Mouse (Mus musculus) spleen, adult 2 months (tissue): Measurements from ENCODE around the gene Morf4l1. TPM values are rescaled to one million over a fixed set of nuclear protein-coding genes. Genes with fewer than 3 reads are reported as not detected.
"Not testable (repeated sequence)": the region's sequence is repeated elsewhere in the genome, so short reads cannot be mapped to it uniquely, and the experiment has no call there.

ENCODE experiments used
- DNase-seq, 2 experiments: peaks; one replicate each; pipeline versions ENCODE4 v3.0.0 to v3.0.0-alpha.2; 2012 to 2021; ENCODE audit warnings: low spot score in 2 of 2, low read depth in 1 of 2
- H3K27ac ChIP-seq: fragments of 200-500 bp; 2 replicates; pipeline ENCODE4 v1.5.1; 2012; ENCODE audit warnings: low read length, inconsistent platforms; ENCODE audit not compliant: insufficient read depth
- H3K27me3 ChIP-seq: fragments of 200-500 bp; 2 replicates; pipeline ENCODE4 v1.6.1; 2012; ENCODE audit warnings: mild to moderate bottlenecking, moderate library complexity, low read length, inconsistent platforms; ENCODE audit not compliant: control insufficient read depth, insufficient read depth
- H3K36me3 ChIP-seq: fragments of 200-500 bp; 2 replicates; pipeline ENCODE4 v1.6.1; 2012; ENCODE audit warnings: mild to moderate bottlenecking, low read length, inconsistent platforms; ENCODE audit not compliant: control insufficient read depth, insufficient read depth
- H3K4me1 ChIP-seq: fragments of 200-500 bp; 2 replicates; pipeline ENCODE4 v1.6.1; 2011; ENCODE audit warnings: inconsistent platforms; ENCODE audit not compliant: control insufficient read depth, insufficient read depth, insufficient read length
- H3K4me3 ChIP-seq: fragments of 200-500 bp; 2 replicates; pipeline ENCODE4 v1.5.1; 2011; ENCODE audit warnings: mild to moderate bottlenecking, inconsistent platforms; ENCODE audit not compliant: insufficient read depth, insufficient read length; ENCODE audit errors: extremely low read depth
- CTCF ChIP-seq: fragments of 200-500 bp; IDR thresholded peaks from 2 replicates; pipeline ENCODE4 v1.5.1; 2011; ENCODE audit warnings: mild to moderate bottlenecking, inconsistent platforms; ENCODE audit not compliant: insufficient read depth, insufficient read length, insufficient replicate concordance; ENCODE audit errors: extremely low read depth
- POLR2A ChIP-seq: fragments of 200-500 bp; IDR thresholded peaks from 2 replicates; pipeline ENCODE4 v1.6.1; 2011; ENCODE audit warnings: low read depth, low read length, inconsistent platforms
- WGBS: fragments of 180-500 bp; shearing (Covaris S2); methylation state at CpG from one replicate; pipeline ENCODE4 v1.1.7; 2018; 5-methylcytosine and 5-hydroxymethylcytosine counted together
- polyA plus RNA-seq: library from polyadenylated mRNA; depleted of rRNA; stranded (reverse); fragments of >200 nt; gene quantifications from 2 replicates; pipeline ENCODE4 v1.2.3, GENCODE M21; 2012

The Morf4l1 gene
- polyA plus RNA-seq, 1 experiment = 46.2 TPM

DNA sequence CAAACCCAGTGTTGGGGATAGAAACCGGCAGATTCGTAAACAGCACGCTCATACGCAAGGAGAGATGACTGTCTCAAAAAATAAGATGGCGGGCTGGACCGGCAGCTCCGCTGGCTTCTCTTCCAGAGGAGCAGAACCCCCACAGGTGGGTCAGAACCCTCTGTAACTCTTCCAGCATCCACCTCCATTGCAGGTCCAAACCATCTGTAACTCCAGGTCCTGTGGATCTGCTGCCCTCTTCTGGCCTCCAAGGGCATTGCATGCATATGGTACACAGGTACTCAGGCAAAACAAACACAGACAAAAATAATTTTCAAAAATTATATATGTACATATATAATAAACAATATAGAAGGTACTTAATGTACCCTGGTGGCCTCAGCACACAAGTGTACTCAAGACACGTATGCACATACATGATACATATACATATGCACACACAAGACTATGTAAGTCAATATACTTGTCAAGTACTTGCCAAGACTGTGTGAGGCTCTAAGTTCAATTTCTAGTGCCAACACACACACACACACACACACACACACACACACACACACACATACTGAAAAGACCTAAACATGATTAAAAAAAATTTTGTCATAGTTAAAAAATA is 37.6 kb downstream of the Morf4l1 start:
- Histone ChIP-seq H3K27me3 (no peaks in the 10 kb centered on the region), H3K4me1 (no peaks in the 10 kb centered on the region), H3K27ac (no peak overlapping the region), H3K36me3 (peaks cover 5% of the 10 kb centered on the region; the same call in 1 of the 2 replicates), H3K4me3 (no peak overlapping the region)
- TF ChIP-seq POLR2A (no peak), CTCF (peak; percentile 88; the same call in 1 of the 2 replicates)
- peak; percentile 45 to 78 for DNase-seq
- WGBS = 87% methylated on average over 8 of the region's 8 CpGs

GRCm38 (mm10) chr9:90076131-90076530 is 38.4 kb downstream of the Morf4l1 start:
- no peak for DNase-seq
- no peak overlapping the region for H3K27ac ChIP-seq
- 81% methylated on average over 5 of the region's 5 CpGs for WGBS
- H3K4me1 ChIP-seq = no peaks in the 10 kb centered on the region
- no peaks in the 10 kb centered on the region for H3K27me3 ChIP-seq
- no peak for TF ChIP-seq CTCF
- no peak for TF ChIP-seq POLR2A
- no peak overlapping the region for H3K4me3 ChIP-seq
- peaks cover 8% of the 10 kb centered on the region; the same call in 1 of the 2 replicates for H3K36me3 ChIP-seq

DNA sequence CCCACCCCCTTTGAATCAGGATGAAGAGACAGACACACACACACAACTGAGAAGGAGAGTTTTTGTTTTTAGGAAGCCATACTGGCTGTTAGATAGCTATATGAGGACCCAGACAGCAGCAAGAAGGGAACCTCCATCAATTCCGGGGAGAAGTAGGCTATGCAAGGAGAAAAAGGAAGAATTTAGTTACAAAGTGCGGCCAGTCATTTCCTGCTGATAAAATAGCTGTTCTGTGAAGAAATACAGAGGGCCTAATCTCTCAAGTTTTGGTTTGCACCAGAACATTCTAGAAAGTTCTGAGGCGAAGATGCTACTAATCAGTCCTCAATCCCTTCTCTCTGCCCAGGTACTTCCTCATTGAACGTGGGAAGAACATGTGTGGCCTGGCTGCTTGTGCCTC is 39.2 kb downstream of the Morf4l1 start:
- H3K36me3 ChIP-seq = peaks cover 12% of the 10 kb centered on the region; the same call in 1 of the 2 replicates
- no peak overlapping the region for H3K27ac ChIP-seq
- no peaks in the 10 kb centered on the region for H3K4me1 ChIP-seq
- no peak for DNase-seq
- no peak overlapping the region for H3K4me3 ChIP-seq
- TF ChIP-seq POLR2A (no peak), CTCF (no peak)
- no peaks in the 10 kb centered on the region for H3K27me3 ChIP-seq
- WGBS = 30% methylated on average over 4 of the region's 4 CpGs

DNA sequence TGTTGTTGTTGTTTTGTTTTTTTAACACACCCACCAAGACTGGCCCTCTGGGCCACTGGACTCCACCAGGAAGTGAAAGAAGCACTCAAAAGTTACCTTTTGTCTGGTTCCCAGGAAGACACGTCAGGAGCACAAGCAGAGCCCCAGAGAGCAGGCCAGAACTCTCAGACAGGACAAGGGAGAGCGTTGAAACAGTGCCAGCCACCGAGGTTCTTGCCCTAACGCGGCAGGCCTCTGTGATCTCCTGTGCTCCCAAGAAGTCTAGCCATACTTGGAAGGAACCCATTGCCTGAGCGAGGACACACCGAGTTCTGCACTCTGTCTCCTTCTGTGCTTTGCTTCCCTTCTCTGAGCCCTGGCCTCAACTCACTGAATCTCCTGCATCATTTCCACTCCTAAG is 44.4 kb downstream of the Morf4l1 start:
- Histone ChIP-seq H3K27me3 (no peaks in the 10 kb centered on the region), H3K4me1 (no peaks in the 10 kb centered on the region)
- DNase-seq = no peak

GRCm38 (mm10) chr9:90069485-90069884 is 45.1 kb downstream of the Morf4l1 start:
- Histone ChIP-seq H3K4me3 (no peak overlapping the region), H3K4me1 (no peaks in the 10 kb centered on the region), H3K36me3 (peaks cover 42% of the 10 kb centered on the region), H3K27ac (no peak overlapping the region), H3K27me3 (no peaks in the 10 kb centered on the region)
- DNase-seq = no peak
- no peak for TF ChIP-seq POLR2A
- TF ChIP-seq CTCF = no peak
- 86% methylated on average over 7 of the region's 7 CpGs for whole genome bisulfite sequencing

More for the DNA sequence above, 44.4 kb downstream of the Morf4l1 start:
- 83% methylated on average over 7 of the region's 7 CpGs for WGBS
- Histone ChIP-seq H3K27ac (no peak overlapping the region), H3K4me3 (no peak overlapping the region), H3K36me3 (peaks cover 41% of the 10 kb centered on the region)
- TF ChIP-seq POLR2A = no peak
- no peak for TF ChIP-seq CTCF

DNA sequence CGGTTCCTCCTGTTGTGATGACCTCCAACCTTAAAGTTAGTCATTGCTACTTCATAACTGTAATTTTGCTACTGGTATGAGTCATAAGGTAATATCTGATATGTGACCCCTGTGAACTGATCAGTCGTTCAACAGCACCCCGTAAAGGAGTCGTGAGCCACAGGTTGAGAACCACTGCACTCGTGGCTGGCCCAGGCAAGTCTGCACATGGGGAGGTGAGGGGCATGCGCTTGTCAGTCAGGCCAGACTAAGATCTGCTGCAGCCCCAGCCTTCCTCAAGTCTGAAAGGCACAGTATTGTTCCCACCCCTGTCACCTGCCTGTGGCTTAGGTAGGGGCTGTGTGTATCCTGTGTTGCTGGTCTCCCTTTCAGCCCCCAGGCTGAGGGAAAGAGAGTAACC is 45.8 kb downstream of the Morf4l1 start:
- Histone ChIP-seq H3K27ac (no peak overlapping the region), H3K4me3 (no peak overlapping the region), H3K27me3 (no peaks in the 10 kb centered on the region), H3K4me1 (no peaks in the 10 kb centered on the region), H3K36me3 (peaks cover 47% of the 10 kb centered on the region)
- TF ChIP-seq POLR2A (no peak), CTCF (no peak)
- DNase-seq = no peak
- WGBS = 90% methylated on average over 6 of the region's 6 CpGs

DNA sequence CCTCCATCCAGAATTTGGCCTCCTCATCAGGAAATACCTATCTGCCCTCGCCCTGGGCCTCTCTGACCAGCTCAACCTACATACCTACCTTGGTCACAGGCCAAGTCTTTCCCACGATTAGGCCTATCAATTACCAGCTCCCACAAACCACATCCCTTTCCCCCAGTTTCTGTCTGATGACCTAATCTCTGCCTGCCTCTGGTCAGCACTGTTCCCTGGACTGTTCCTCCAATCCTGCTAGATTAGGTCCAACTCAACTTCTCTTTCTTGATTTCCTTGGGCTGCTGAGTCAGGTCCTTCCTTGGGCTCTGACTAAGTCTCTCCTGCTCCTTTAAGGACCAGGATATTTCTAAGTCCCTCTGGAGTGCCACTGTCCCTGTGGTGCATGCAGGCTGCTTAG is 47.2 kb downstream of the Morf4l1 start:
- Histone ChIP-seq H3K4me1 (no peaks in the 10 kb centered on the region), H3K27me3 (no peaks in the 10 kb centered on the region), H3K4me3 (no peak overlapping the region), H3K27ac (no peak overlapping the region), H3K36me3 (peaks cover 48% of the 10 kb centered on the region)
- no peak for TF ChIP-seq POLR2A
- no peak for TF ChIP-seq CTCF
- 55% methylated on average over 2 of the region's 2 CpGs for WGBS
- no peak for DNase-seq

GRCm38 (mm10) chr9:90060932-90061331 is 53.6 kb downstream of the Morf4l1 start:
- H3K27me3 ChIP-seq, H3K4me3 ChIP-seq, DNase-seq: not testable (repeated sequence)
- WGBS = 64% methylated on average over 5 of the region's 5 CpGs
- Histone ChIP-seq H3K27ac (peak overlapping the region; percentile 90), H3K36me3 (peaks cover 14% of the 10 kb centered on the region), H3K4me1 (peaks cover 17% of the 10 kb centered on the region; the same call in 1 of the 2 replicates)
